Mouse (Mus musculus) myocyte (in vitro differentiated cells): ENCODE measurements at regions not wholly inside any gene's neighbourhood (a gene's known extent, or its start where the extent isn't known, plus 50 kb on each side); places are given as distances from the start of the nearest gene placed in this dataset.

Source experiments
- CEBPB ChIP-seq: IDR thresholded peaks from 2 replicates; pipeline ENCODE4 v1.6.1; 2011; ENCODE audit warnings: mild to moderate bottlenecking, moderate library complexity; ENCODE audit not compliant: poor library complexity, insufficient read depth, severe bottlenecking
- E2F4 ChIP-seq: IDR thresholded peaks from one replicate; pipeline ENCODE4 v1.6.1; 2011; ENCODE audit warnings: mild to moderate bottlenecking, control low read depth, moderate library complexity; ENCODE audit not compliant: insufficient read depth
- MAX ChIP-seq: IDR thresholded peaks from one replicate; pipeline ENCODE4 v1.6.1; 2011; ENCODE audit warnings: low read depth, mild to moderate bottlenecking, control low read depth
- MYOD1 ChIP-seq, 3 experiments: IDR thresholded peaks; one replicate each; pipeline ENCODE4 v1.6.1; 2011; ENCODE audit warnings: control low read depth in 2 of 3, low read depth in 2 of 3, mild to moderate bottlenecking in 2 of 3, moderate library complexity in 1 of 3; ENCODE audit not compliant: insufficient read length in 2 of 3, control insufficient read depth in 1 of 3
- MYOG ChIP-seq, 3 experiments: IDR thresholded peaks; one replicate each; pipeline ENCODE4 v1.6.1; 2011; ENCODE audit warnings: control low read depth in 2 of 3, low read depth in 2 of 3, mild to moderate bottlenecking in 2 of 3; ENCODE audit not compliant: insufficient read length in 2 of 3, control insufficient read depth in 1 of 3, insufficient read depth in 1 of 3
- POLR2A ChIP-seq: IDR thresholded peaks from one replicate; pipeline ENCODE4 v1.6.1; 2011; ENCODE audit warnings: low read depth, mild to moderate bottlenecking, control low read depth, moderate library complexity; ENCODE audit not compliant: insufficient read length
- POLR2AphosphoS2 ChIP-seq: IDR thresholded peaks from one replicate; pipeline ENCODE4 v1.6.1; 2011; ENCODE audit warnings: low read depth, control low read depth; ENCODE audit not compliant: insufficient read length
- REST ChIP-seq: IDR thresholded peaks from one replicate; pipeline ENCODE4 v1.6.1; 2011; ENCODE audit warnings: mild to moderate bottlenecking, control low read depth, moderate library complexity; ENCODE audit not compliant: insufficient read depth, insufficient read length
- SRF ChIP-seq: IDR thresholded peaks from one replicate; pipeline ENCODE4 v1.6.1; 2011; ENCODE audit warnings: low read depth; ENCODE audit not compliant: control insufficient read depth, insufficient read length
- TCF12 ChIP-seq: IDR thresholded peaks from one replicate; pipeline ENCODE4 v1.6.1; 2011; ENCODE audit warnings: mild to moderate bottlenecking, control low read depth; ENCODE audit not compliant: poor library complexity, insufficient read depth, severe bottlenecking
- TCF3 ChIP-seq: IDR thresholded peaks from one replicate; pipeline ENCODE4 v1.6.1; 2011; ENCODE audit warnings: low read depth, control low read depth; ENCODE audit not compliant: insufficient read length
- USF1 ChIP-seq: IDR thresholded peaks from one replicate; pipeline ENCODE4 v1.6.1; 2011; ENCODE audit warnings: low read depth, mild to moderate bottlenecking, control low read depth, moderate library complexity

DNA sequence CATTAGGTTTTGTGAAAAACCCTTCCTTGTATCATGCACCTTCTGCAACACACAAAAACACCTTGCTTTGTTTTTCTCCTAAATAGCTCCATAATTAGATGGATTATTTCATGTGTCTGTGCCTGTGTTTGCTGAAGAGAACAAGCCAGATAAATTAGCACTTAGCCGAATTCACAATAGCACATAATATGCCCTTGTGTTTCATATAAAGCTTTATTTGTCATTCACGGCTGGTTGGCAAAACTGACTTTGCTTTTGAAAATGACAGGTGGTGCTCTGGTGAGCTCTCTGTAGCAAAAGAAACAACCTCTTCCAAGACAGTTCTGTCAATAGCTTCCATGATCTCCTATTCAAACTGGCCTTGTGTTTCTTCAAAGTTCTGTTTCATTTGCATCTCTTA, 551.2 kb upstream of the Itga1 start:
- TF ChIP-seq POLR2A: no peak
- TF ChIP-seq USF1: no peak
- no peak for TF ChIP-seq REST
- no peak for TF ChIP-seq MAX
- no peak for TF ChIP-seq TCF12
- TF ChIP-seq E2F4: no peak
- TF ChIP-seq MYOG (IDR thresholded peaks at IDR 0.05; ENCODE audit: control insufficient read depth in 1 of 3, insufficient read depth in 1 of 3, insufficient read length in 2 of 3, low read depth in 2 of 3): no peak
- no peak for TF ChIP-seq POLR2AphosphoS2
- TF ChIP-seq CEBPB: no peak
- no peak for TF ChIP-seq SRF
- TF ChIP-seq MYOD1 (IDR thresholded peaks at IDR 0.05; ENCODE audit: control insufficient read depth in 1 of 3, insufficient read length in 2 of 3, low read depth in 2 of 3): no peak
- no peak for TF ChIP-seq TCF3
